Mouse (Mus musculus): ENCODE results near the gene Nrip3.

DNA sequence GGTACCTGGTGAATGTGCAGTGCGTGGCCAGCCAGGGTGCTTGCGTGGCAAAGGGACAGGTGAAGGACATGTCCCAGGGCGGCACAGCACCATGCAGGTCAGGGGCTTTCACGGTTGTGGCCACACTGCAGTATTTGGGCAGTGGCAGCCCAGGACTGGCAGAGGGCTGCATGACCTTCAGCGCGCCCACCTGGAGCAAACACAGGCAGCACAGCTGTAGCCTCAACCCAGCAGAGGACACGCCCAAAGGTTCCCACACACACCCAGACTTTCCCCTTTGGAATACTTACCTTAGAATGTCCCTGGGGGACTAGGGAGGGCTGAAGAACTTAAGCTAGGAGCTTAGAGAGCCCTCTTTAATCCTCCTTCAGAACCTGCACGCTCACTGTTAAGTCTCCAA lies 58.7 kb downstream of the Nrip3 start:
- TF ChIP-seq CTCF (IDR thresholded peaks at IDR 0.05; ENCODE audit: low read depth) (no peak), EP300 (IDR thresholded peaks at IDR 0.05; ENCODE audit: low read depth) (no peak)
